Mouse (Mus musculus) lung, adult 2 months (tissue): ENCODE data around the gene Tesk1.

ENCODE experiments used
- CTCF ChIP-seq: fragments of 200-500 bp; IDR thresholded peaks from 2 replicates; pipeline ENCODE4 v1.5.1; 2011; ENCODE audit warnings: mild to moderate bottlenecking, low read length, control low read depth; ENCODE audit not compliant: insufficient read depth
- POLR2A ChIP-seq: fragments of 200-500 bp; IDR thresholded peaks from 2 replicates; pipeline ENCODE4 v1.6.1; 2011; ENCODE audit warnings: low read depth, mild to moderate bottlenecking, control low read depth, low read length, borderline replicate concordance; ENCODE audit errors: extremely low read depth

DNA sequence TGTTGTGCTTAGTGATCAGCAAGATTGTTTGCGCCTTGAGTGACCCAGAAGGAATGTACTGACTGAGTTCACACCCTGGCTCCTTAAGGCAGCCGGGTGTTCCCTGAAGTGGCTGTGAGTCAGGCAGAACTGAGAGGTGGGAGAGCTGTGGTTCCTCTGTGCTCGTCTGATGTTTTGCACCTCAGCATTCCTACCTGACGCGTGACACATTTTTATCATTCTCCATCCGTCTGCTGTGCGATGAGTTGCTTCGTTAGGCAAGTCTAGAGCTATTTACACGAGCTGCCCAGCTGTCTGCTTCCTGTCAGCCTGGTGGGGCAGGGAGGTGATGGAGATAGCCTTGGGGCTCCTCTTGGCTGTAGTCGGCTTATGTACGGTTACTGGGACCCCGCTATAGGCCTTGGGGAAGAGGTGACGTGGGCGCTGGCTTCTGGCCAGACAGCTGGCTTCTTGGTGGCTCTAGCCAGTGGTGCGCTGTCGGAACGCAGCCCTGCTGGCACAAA is 42.9 kb upstream of the Tesk1 start:
- TF ChIP-seq POLR2A (peak; percentile 50; the same call in 1 of the 2 replicates), CTCF (no peak)
